Mouse (Mus musculus) lung, adult 2 months (tissue): ENCODE results near the gene Mlx. TPM values are rescaled to one million over a fixed set of nuclear protein-coding genes. Genes with fewer than 3 reads are reported as not detected.

Experiments
- DNase-seq: peaks from one replicate; pipeline ENCODE4 v3.0.0; 2022
- H3K4me1 ChIP-seq: fragments of 200-500 bp; 2 replicates; pipeline ENCODE4 v1.6.1; 2011; ENCODE audit warnings: low read length; ENCODE audit not compliant: control insufficient read depth, insufficient read depth
- H3K4me3 ChIP-seq: fragments of 200-500 bp; replicated peaks from 2 replicates; pipeline ENCODE3; 2011; ENCODE audit warnings: low read depth, mild to moderate bottlenecking, control low read depth, low read length; ENCODE audit errors: extremely low read depth
- CTCF ChIP-seq: fragments of 200-500 bp; IDR thresholded peaks from 2 replicates; pipeline ENCODE4 v1.5.1; 2011; ENCODE audit warnings: mild to moderate bottlenecking, low read length, control low read depth; ENCODE audit not compliant: insufficient read depth
- POLR2A ChIP-seq: fragments of 200-500 bp; IDR thresholded peaks from 2 replicates; pipeline ENCODE4 v1.6.1; 2011; ENCODE audit warnings: low read depth, mild to moderate bottlenecking, control low read depth, low read length, borderline replicate concordance; ENCODE audit errors: extremely low read depth
- WGBS: fragments of 180-500 bp; shearing (Covaris S2); methylation state at CpG from one replicate; pipeline ENCODE4 v1.1.7; 2018; 5-methylcytosine and 5-hydroxymethylcytosine counted together
- polyA plus RNA-seq: library from polyadenylated mRNA; depleted of rRNA; stranded (reverse); fragments of >200 nt; gene quantifications from 2 replicates; pipeline ENCODE4 v1.2.3, GENCODE M21; 2012; rRNA removed

The Mlx gene
- polyA plus RNA-seq, 1 experiment: 47.0 TPM

GRCm38 (mm10) chr11:101131701-101132100 is 44.6 kb downstream of the Mlx start:
- Histone ChIP-seq H3K4me3 (no peak overlapping the region), H3K4me1 (no peaks in the 10 kb centered on the region)
- 91% methylated on average over 6 of the region's 6 CpGs for WGBS
- no peak for DNase-seq
- TF ChIP-seq POLR2A (no peak), CTCF (peak; percentile 28; the same call in 1 of the 2 replicates)

- TF ChIP-seq CTCF: no peak
- TF ChIP-seq POLR2A: no peak
- DNase-seq: no peak
- WGBS: 27% methylated on average over 12 of the region's 12 CpGs
- Histone ChIP-seq H3K4me3 (no peak overlapping the region), H3K4me1 (no peaks in the 10 kb centered on the region)
These were observed 46.0 kb downstream of the Mlx start for GRCm38 (mm10) chr11:101133037-101133436.

GRCm38 (mm10) chr11:101134217-101134865 is 47.3 kb downstream of the Mlx start:
- whole genome bisulfite sequencing: 76% methylated on average over 13 of the region's 13 CpGs
- TF ChIP-seq CTCF: no peak
- TF ChIP-seq POLR2A: no peak
- Histone ChIP-seq H3K4me3 (no peak overlapping the region), H3K4me1 (no peaks in the 10 kb centered on the region)
- no peak for DNase-seq

GRCm38 (mm10) chr11:101137000-101137399 is 49.9 kb downstream of the Mlx start:
- TF ChIP-seq CTCF (no peak), POLR2A (no peak)
- Histone ChIP-seq H3K4me1 (0 out of 2 replicates have a peak, but pooled peaks cover 2% of the 10 kb centered on the region), H3K4me3 (no peak overlapping the region)
- DNase-seq: no peak
- 69% methylated on average over 7 of the region's 7 CpGs for WGBS

- no peak overlapping the region for H3K4me3 ChIP-seq
- peaks cover 3% of the 10 kb centered on the region; the same call in 1 of the 2 replicates for H3K4me1 ChIP-seq
- WGBS: 20% methylated on average over 15 of the region's 15 CpGs
- no peak for DNase-seq
- no peak for TF ChIP-seq POLR2A
- TF ChIP-seq CTCF: no peak
These were observed 51.6 kb downstream of the Mlx start for GRCm38 (mm10) chr11:101138536-101139181.

GRCm38 (mm10) chr11:101140164-101140819 is 53.2 kb downstream of the Mlx start:
- Histone ChIP-seq H3K4me1 (peaks cover 6% of the 10 kb centered on the region), H3K4me3 (peak overlapping the region; percentile 47)
- TF ChIP-seq POLR2A (no peak), CTCF (no peak)
- 43% methylated on average over 27 of the region's 27 CpGs for WGBS
- peak; percentile 36 for DNase-seq

- DNase-seq: no peak
- H3K4me1 ChIP-seq: peaks cover 6% of the 10 kb centered on the region
- TF ChIP-seq CTCF (no peak), POLR2A (no peak)
- H3K4me3 ChIP-seq: no peak overlapping the region
- WGBS: 84% methylated on average over 8 of the region's 8 CpGs
These were observed 54.0 kb downstream of the Mlx start for GRCm38 (mm10) chr11:101141088-101141487.

Other genes starting within 250 kb of the Mlx start
- 38.8 and 44.7 TPM in 2 replicates for gene Stat5b, start 236.6 kb upstream of the Mlx start, polyA plus RNA-seq
- 19.0 and 20.4 TPM in 2 replicates for gene Stat5a, start 227.9 kb upstream of the Mlx start, polyA plus RNA-seq
- gene Stat3, start 147.7 kb upstream of the Mlx start, polyA plus RNA-seq: 115 and 147 TPM in 2 replicates
- 270 and 280 TPM in 2 replicates for gene Cavin1, start 116.4 kb upstream of the Mlx start, polyA plus RNA-seq
- gene Atp6v0a1, start 77.8 kb upstream of the Mlx start, polyA plus RNA-seq: 81.9 and 102 TPM in 2 replicates
- 32.2 and 33.5 TPM in 2 replicates for gene Naglu, start 17.3 kb upstream of the Mlx start, polyA plus RNA-seq
- gene Hsd17b1, start 8.9 kb upstream of the Mlx start, polyA plus RNA-seq: 0.17 and 0.29 TPM in 2 replicates
- 40.2 and 43.9 TPM in 2 replicates for gene Coasy, start 4.7 kb upstream of the Mlx start, polyA plus RNA-seq
- gene Psmc3ip, start 8.2 kb downstream of the Mlx start, polyA plus RNA-seq: 1.5 and 2.1 TPM in 2 replicates
- gene Retreg3, start 32.6 kb downstream of the Mlx start, polyA plus RNA-seq: 47.6 and 58.8 TPM in 2 replicates
- gene Tubg1, start 32.7 kb downstream of the Mlx start, polyA plus RNA-seq: 10.7 and 14.4 TPM in 2 replicates
- gene Tubg2, start 68.6 kb downstream of the Mlx start, polyA plus RNA-seq: 2.4 and 3.2 TPM in 2 replicates
- 2.6 and 2.7 TPM in 2 replicates for gene Cntnap1, start 83.2 kb downstream of the Mlx start, polyA plus RNA-seq
- gene Plekhh3, start 84.1 kb downstream of the Mlx start, polyA plus RNA-seq: 41.2 and 47.4 TPM in 2 replicates
- gene Ccr10, start 88.2 kb downstream of the Mlx start, polyA plus RNA-seq: 0.45 and 0.62 TPM in 2 replicates
- 38.9 and 50.1 TPM in 2 replicates for gene Ezh1, start 139.2 kb downstream of the Mlx start, polyA plus RNA-seq
- gene Ramp2, start 158.8 kb downstream of the Mlx start, polyA plus RNA-seq: 710 and 828 TPM in 2 replicates
- 82.9 and 97.4 TPM in 2 replicates for gene Vps25, start 166.4 kb downstream of the Mlx start, polyA plus RNA-seq
- 6.5 and 10.4 TPM in 2 replicates for gene Wnk4, start 173.3 kb downstream of the Mlx start, polyA plus RNA-seq
- 0.22 and 0.59 TPM in 2 replicates for gene Cntd1, start 191.7 kb downstream of the Mlx start, polyA plus RNA-seq
- 194 and 283 TPM in 2 replicates for gene Coa3, start 191.8 kb downstream of the Mlx start, polyA plus RNA-seq
- 70.3 and 97.9 TPM in 2 replicates for gene Becn1, start 215.0 kb downstream of the Mlx start, polyA plus RNA-seq
- gene Psme3, start 228.9 kb downstream of the Mlx start, polyA plus RNA-seq: 30.6 and 40.4 TPM in 2 replicates
- gene Aoc2, start 237.8 kb downstream of the Mlx start, polyA plus RNA-seq: 3.3 and 3.6 TPM in 2 replicates
- 11.5 and 15.3 TPM in 2 replicates for gene Aoc3, start 243.3 kb downstream of the Mlx start, polyA plus RNA-seq